Mouse (Mus musculus) hindbrain, embryonic 14.5 days (tissue): Measurements from ENCODE around the gene Plekhg2. TPM values are rescaled to one million over a fixed set of nuclear protein-coding genes. Genes with fewer than 3 reads are reported as not detected.

Experiments
- ATAC-seq: fragments of 200-750 bp; cut with Nextera tagmentation; 2 replicates; pipeline ENCODE4 v1.8.0; 2017; ENCODE audit warnings: moderate number of reproducible peaks, mild to moderate bottlenecking, moderate TSS enrichment, moderate library complexity; ENCODE audit not compliant: low FRiP score
- DNase-seq: peaks from one replicate; pipeline ENCODE4 v3.0.0-alpha.2; 2015; ENCODE audit warnings: low spot score
- H3K27ac ChIP-seq: fragments of 300-500 bp; sonication (generic); 2 replicates; pipeline ENCODE4 v1.5.1; 2014; ENCODE audit warnings: mild to moderate bottlenecking, moderate library complexity
- H3K27me3 ChIP-seq: fragments of 300-500 bp; sonication (generic); 2 replicates; pipeline ENCODE4 v1.6.1; 2014; ENCODE audit warnings: mild to moderate bottlenecking, low read length, mixed read lengths; ENCODE audit not compliant: control insufficient read depth, insufficient read depth
- H3K36me3 ChIP-seq: fragments of 300-500 bp; sonication (generic); replicated peaks from 2 replicates; pipeline ENCODE4 v1.6.1; 2014; ENCODE audit not compliant: control insufficient read depth, insufficient read depth
- H3K4me1 ChIP-seq: fragments of 300-500 bp; sonication (generic); replicated peaks from 2 replicates; pipeline ENCODE4 v1.6.1; 2014; ENCODE audit warnings: antibody characterized with exemption, low read length, mixed read lengths; ENCODE audit not compliant: control insufficient read depth, insufficient read depth
- H3K4me2 ChIP-seq: fragments of 300-500 bp; sonication (generic); replicated peaks from 2 replicates; pipeline ENCODE4 v1.6.1; 2014; ENCODE audit warnings: mild to moderate bottlenecking, moderate library complexity
- H3K4me3 ChIP-seq: fragments of 300-500 bp; sonication (generic); replicated peaks from 2 replicates; pipeline ENCODE4 v1.5.1; 2014; ENCODE audit warnings: mild to moderate bottlenecking, low read length
- H3K9ac ChIP-seq: fragments of 300-500 bp; sonication (generic); 2 replicates; pipeline ENCODE4 v1.6.1; 2014
- H3K9me3 ChIP-seq: fragments of 300-500 bp; sonication (generic); 2 replicates; pipeline ENCODE4 v1.6.1; 2016; ENCODE audit warnings: low read length; ENCODE audit not compliant: control insufficient read depth
- WGBS: fragments of 180-500 bp; shearing (Covaris S2); extraction: QIAGEN DNeasy Blood & Tissue Kit; methylation state at CpG from one replicate; pipeline ENCODE4 v1.1.7; 2014; 5-methylcytosine and 5-hydroxymethylcytosine counted together
- polyA plus RNA-seq: library from polyadenylated mRNA; unstranded; fragments of >200 nt; fragmentation: Nextera tagmentation; extraction: Ambion mirVana; gene quantifications from 2 replicates; pipeline ENCODE4 v1.2.1, GENCODE M21; 2014

The Plekhg2 gene
- polyA plus RNA-seq, 1 experiment from 2014 or later: 25.5 TPM

DNA sequence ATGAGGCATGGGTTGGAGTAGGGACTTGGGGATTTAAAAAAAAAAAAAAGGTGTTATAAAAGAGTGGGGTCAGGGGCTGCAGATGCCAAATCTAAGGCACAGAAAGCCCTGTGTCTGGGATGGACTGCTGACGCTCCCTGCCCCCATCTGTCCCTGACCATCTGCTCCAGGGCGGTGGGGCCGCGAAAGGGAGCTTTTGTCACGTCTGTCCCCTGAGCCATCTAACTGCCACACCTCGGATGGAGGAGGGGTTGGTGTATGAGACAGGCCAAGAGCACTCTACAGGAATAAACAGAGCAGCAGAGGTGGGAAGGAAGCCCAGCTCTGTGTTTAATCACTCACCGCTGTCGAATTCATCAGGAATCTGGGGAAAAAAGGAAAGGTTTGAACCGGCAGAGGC lies 62.7 kb downstream of the Plekhg2 start:
- H3K4me2 ChIP-seq: no peak overlapping the region
- DNase-seq (no peak), ATAC-seq (no peak)
- H3K9ac ChIP-seq: no peak overlapping the region
- peaks cover 66% of the 10 kb centered on the region for H3K36me3 ChIP-seq
- peaks cover 14% of the 10 kb centered on the region for H3K4me1 ChIP-seq
- H3K27ac ChIP-seq: no peak overlapping the region
- H3K9me3 ChIP-seq: no peaks in the 10 kb centered on the region
- no peaks in the 10 kb centered on the region for H3K27me3 ChIP-seq
- WGBS: 37% methylated on average over 9 of the region's 9 CpGs
- H3K4me3 ChIP-seq: no peak overlapping the region

Other genes starting within 250 kb of the Plekhg2 start
- gene 9530053A07Rik, start 243.1 kb downstream of the Plekhg2 start, polyA plus RNA-seq: 0.09 and 0.24 TPM in 2 replicates
- gene Fbl, start 202.9 kb downstream of the Plekhg2 start, polyA plus RNA-seq: 23.1 and 28.2 TPM in 2 replicates
- gene Dyrk1b, start 193.1 kb downstream of the Plekhg2 start, polyA plus RNA-seq: 11.6 and 12.6 TPM in 2 replicates
- gene Eid2, start 104.7 kb downstream of the Plekhg2 start, polyA plus RNA-seq: 8.8 and 11.3 TPM in 2 replicates
- 33.8 and 35.2 TPM in 2 replicates for gene Eid2b, start 94.9 kb downstream of the Plekhg2 start, polyA plus RNA-seq
- 0.74 and 0.91 TPM in 2 replicates for gene Selenov, start 81.4 kb downstream of the Plekhg2 start, polyA plus RNA-seq
- 19.1 and 21.0 TPM in 2 replicates for gene Dll3, start 70.4 kb downstream of the Plekhg2 start, polyA plus RNA-seq
- gene Timm50, start 60.5 kb downstream of the Plekhg2 start, polyA plus RNA-seq: 125 and 137 TPM in 2 replicates
- 75.2 and 78.3 TPM in 2 replicates for gene Supt5, start 33.9 kb downstream of the Plekhg2 start, polyA plus RNA-seq
- 521 and 677 TPM in 2 replicates for gene Rps16, start 21.9 kb downstream of the Plekhg2 start, polyA plus RNA-seq
- gene Zfp36, start 7.7 kb upstream of the Plekhg2 start, polyA plus RNA-seq: 3.0 and 3.7 TPM in 2 replicates
- gene Med29, start 20.1 kb upstream of the Plekhg2 start, polyA plus RNA-seq: 39.2 and 44.5 TPM in 2 replicates
- gene Paf1, start 20.4 kb upstream of the Plekhg2 start, polyA plus RNA-seq: 73.9 and 74.3 TPM in 2 replicates
- 4.7 and 6.6 TPM in 2 replicates for gene Gmfg, start 64.8 kb upstream of the Plekhg2 start, polyA plus RNA-seq
- gene Lrfn1, start 79.4 kb upstream of the Plekhg2 start, polyA plus RNA-seq: 25.5 and 28.7 TPM in 2 replicates
- gene Ifnl2, start 137.9 kb upstream of the Plekhg2 start, polyA plus RNA-seq: not detected in 2 replicates
- gene Ifnl3, start 150.2 kb upstream of the Plekhg2 start, polyA plus RNA-seq: not detected in 2 replicates
- gene Sycn, start 168.3 kb upstream of the Plekhg2 start, polyA plus RNA-seq: not detected in 2 replicates
- gene Nccrp1, start 174.7 kb upstream of the Plekhg2 start, polyA plus RNA-seq: 0.12 and 0.13 TPM in 2 replicates
- gene Samd4b, start 225.5 kb upstream of the Plekhg2 start, polyA plus RNA-seq: 26.8 and 27.6 TPM in 2 replicates
- gene Pak4, start 225.6 kb upstream of the Plekhg2 start, polyA plus RNA-seq: 13.2 and 14.2 TPM in 2 replicates